Mouse (Mus musculus) inflammation-experienced regulatory T-cells, adult 6 months (primary cell): ENCODE measurements around the gene Usp27x. TPM values are rescaled to one million over a fixed set of nuclear protein-coding genes. Genes with fewer than 3 reads are reported as not detected.

Experiments
- ATAC-seq: one replicate; pipeline ENCODE4 v1.8.0; 2017
- polyA plus RNA-seq, 3 experiments: library from polyadenylated mRNA; unstranded; fragments of 100-300 nt; shearing (Covaris generic); gene quantifications; one replicate each; pipeline ENCODE4 v1.2.1; 2017

The Usp27x gene
- polyA plus RNA-seq = under 1 TPM in 2 of 3 experiments, not detected in 1; 0.25 to 0.51 TPM

DNA sequence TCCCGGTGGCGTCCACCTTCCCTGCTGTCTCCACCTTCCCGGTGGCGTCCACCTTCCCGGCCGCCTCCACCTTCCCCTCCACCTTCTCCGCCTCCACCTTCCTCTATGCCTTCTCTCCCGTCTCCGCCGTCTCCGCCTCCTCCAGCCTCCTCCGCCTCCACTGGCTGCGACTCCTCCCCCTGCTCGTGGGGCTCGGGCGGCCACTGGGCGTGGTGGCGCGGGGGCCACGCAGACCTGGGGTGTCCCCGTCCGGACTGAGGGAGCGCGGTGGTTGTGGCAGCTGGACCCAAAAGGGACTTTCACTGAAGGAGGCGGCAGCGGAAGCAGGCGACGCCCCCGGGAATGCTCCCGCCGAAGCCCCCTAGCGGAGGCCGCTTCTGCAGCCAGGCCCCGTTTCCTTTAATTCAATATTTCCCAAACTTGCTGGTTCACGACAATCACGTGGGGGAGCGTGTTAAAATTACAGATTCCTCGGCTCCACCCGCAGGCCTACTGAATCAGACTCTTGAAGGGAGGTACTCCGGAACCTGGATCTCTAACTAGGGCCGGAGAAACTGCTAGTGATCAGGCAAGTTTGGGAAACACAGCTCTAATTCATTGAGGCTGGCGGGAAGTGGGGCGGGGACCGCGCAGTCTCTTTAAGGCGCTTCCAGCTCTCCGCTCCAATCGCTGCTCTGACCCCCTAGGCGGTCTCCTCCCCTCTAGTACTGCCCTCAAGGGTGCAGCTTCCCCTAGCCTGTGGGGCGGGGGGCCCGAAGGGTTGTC, at the start of gene Usp27x:
TSS of gene Usp27x (minus strand) at position 115 of the 765 bp plus-strand sequence.
- peak; percentile 82 for ATAC-seq

DNA sequence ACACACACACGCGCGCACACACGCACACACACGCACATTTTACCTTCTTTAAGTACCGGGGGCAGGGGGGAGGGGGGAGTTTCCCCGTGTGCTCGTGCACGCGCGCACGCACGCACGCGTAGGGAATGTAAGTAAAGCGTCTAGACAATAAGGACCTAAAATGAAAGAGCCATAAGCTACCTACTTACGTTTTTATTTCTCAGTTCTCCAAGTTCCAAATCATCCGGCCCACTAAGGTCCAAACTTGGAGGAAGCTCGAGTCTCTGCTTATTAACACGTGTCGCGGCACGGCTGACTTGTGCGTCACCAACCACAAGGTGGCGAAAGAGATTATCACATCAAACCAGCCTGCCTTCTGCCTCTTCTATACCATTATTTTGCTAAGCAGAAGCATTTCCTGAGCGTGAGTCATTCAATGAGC, 47.1 kb upstream of the Usp27x start:
- ATAC-seq = peak; percentile 85

DNA sequence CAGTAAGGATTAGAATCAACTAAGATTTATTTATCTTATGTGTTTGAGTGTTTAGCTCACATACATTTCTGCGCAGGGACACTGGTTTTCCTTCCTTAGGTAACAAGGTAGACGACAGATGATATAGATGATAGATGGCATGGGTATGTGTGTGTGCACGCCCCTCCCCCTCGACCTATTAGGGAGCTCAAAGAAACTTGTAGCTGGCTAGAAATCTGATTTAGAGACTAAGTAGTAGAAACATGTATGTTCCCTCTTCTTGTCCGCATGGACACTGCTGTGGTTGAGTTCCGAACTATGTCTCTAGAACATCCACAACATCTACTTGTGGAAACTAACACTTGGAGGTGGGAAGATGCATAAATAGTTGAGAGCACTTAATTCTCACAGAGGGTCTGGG, 46.5 kb upstream of the Usp27x start:
- ATAC-seq = no peak

DNA sequence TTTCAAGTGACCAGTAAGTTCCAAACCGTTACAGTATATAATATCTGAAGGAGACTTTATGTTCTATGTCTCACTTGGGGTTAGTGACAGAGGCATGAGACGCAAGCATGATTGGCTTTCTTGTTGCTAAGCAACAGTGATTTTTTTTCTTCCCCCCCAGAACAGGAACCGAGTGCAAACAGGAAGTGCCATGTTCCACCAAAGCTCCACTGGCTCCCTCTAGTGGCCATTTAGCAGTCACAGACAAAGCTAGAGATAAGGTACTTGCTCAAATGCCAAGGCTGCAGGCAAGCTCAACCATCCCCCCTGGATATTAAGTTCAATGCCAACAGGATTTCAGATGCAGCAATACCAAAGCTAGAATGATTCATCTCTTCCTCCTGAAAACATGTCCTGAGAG, 45.4 kb upstream of the Usp27x start:
- ATAC-seq = peak; percentile 81

DNA sequence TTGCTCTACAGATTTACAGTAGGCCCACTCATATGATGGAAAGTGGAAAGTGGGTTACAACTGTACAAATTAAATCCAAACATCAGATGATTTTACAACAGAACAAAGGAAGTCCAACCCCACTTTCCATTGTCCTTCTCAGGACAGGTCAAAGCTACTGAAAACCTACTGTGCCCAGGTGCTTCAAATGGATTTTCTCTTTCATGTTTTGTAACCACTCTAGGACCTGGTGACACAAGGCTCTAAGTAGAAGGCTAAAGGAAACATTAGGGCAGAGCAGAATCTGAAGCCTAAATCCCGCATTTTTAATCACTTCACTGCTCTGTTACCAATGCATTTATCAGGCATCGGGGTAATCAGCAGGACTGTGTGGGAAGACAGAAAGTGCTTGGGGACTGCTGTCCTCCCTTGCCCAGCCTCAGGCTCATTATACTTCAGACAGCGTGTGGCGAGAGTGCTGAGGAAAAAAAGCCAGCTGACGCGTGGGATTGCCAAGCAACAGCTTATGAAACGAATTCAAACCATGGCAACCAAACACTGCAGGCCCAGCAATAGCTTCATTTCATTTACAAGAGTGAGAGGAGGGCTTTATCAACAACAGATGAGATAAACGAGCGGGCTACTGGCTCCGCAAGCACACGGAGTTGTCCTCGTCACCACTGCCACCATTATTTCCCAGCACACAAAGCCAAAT, 40.7 kb upstream of the Usp27x start:
- no peak for ATAC-seq

DNA sequence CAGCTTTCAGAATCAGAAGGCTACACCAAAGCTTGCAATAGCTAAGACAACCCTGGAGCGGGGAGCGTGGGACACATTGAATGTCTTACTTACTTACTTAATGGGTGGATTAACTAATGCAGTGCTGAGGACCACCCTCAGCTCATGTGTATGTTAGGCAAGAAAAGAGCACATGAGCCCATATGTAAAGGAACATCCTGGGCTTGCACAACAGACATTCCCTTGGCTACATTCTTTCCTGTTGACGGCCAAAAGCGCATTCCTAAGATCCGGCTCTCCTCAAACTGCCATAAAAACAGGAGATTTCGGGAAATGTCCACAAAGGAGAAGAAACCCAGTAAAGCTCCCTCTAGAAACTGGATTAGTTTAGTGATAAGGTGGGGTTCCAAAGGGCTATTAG, 39.7 kb upstream of the Usp27x start:
- no peak for ATAC-seq

DNA sequence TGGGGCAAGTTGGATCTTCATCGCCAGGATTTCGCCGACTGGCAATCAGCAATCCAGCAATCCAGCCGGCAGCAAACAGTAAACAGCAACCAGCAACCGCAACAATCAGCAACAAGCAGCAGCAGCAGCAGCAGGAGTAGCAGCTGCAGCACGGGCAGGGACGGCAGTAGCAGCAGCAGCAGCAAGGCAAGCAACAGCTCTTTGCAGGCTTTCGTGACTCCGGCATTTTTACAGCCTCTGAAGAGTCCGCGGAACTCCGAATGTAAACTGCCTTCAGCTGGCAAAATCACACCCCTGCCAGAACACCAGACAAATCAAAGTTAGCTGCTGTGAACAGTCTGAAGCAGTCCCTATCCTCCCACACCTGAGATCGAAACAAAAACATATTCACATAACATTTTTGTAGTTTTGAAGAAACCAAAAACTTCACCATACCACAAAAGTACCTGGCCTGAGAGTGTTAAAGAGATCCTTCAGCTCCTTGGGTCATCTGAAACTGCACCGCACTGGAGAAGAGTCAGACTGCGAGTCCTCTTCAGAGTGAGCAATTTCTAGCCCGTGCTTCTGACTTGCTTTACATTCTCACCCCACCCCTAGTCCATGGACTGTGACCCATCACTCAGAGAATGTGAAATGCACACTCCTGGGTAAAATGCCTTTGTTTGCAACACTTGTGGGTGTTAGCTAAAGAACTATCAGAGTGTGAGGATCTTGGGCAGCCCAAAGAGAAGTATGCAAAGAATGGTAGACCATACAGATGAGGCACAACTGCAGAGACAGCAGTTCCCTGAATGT, 36.8 kb upstream of the Usp27x start:
- ATAC-seq = no peak

DNA sequence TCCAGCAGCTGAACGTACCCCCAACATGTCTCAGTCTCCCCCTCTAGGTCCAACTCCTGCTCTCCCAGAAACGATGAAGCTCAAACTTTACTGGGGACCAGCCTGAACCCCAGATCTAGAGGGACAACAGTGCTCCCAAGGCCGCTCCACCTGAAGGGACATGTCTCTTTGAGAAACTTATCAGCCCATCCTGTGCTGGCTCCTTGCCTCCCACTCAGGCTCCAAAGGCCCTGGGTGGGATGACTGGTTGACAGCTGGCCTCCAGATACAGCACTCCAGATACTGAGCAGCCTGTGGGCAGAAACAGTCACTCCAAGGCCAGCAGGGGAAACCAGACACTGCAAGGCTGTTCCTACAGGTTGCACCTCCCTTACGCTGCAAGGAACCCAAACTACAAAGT, 956 bp upstream of the Usp27x start:
- no peak for ATAC-seq

DNA sequence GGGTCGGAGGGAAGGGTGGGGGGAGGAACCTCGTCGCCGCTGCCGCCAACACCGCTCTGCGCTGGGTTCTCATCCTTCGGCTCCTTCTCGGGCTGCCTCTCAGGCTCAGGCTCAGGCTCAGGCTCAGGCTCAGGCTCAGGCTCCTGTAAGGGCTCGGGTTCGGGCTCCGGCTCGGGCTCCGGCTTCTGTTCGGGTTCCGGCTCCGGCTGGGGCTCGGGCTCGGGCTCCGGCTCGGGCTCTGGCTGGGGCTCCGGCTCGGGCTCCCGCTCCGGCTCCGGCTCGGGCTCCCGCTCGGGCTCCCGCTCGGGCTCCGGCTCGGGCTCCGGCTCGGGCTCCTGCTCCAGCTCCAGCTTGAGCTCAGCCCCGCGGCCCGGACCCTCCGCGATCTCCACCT, 311 bp downstream of the Usp27x start:
- ATAC-seq = no peak

DNA sequence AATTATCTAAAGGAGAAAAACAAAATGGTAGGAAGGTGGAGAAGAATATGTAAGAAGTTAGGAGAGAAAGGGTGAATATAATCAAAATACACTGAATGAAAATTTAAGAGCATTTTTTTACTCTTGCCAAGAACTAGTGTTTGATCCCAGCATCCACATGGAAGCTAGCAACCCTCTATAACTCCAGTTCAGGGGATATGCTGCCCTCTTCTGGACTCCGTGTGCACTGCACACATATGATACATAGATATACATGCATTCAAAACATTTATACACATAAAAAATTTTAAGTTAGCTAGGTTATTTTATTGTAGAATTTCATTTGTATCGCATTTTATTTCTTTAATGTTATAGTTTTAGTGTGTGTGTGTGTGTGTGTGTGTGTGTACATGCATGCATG, 50.2 kb downstream of the Usp27x start:
- ATAC-seq = no peak

DNA sequence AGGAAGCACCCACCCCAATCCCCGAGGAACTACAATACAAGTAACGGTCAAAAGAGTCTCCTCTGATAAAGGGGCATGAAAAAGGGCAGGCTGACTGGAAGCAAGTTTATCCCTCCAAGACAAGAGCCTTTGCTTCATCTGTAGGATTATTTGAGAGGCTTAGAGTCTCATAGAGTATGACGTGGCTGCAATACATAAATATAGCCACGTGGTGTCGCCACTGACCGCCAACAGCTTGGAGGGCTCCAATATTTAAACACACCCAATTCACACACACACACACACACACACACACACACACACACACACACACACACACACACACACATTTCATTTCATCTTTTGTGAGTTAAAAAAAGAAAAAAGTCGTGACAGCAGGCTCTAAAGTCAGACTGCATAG, 53.3 kb downstream of the Usp27x start:
- ATAC-seq = no peak

Other genes starting within 250 kb of the Usp27x start
- 1 to 10 TPM; 2.0 to 4.8 (median 2.6) TPM for gene Clcn5, start 56.5 kb downstream of the Usp27x start, polyA plus RNA-seq
- gene Foxp3, start 197.8 kb upstream of the Usp27x start, polyA plus RNA-seq = 10 to 100 TPM; 17.9 to 43.3 (median 29.6) TPM
- 1 to 10 TPM; 3.8 to 6.3 (median 5.2) TPM for gene Ppp1r3f, start 198.5 kb upstream of the Usp27x start, polyA plus RNA-seq
- 10 to 100 TPM in 1 of 3 experiments, 1 to 10 TPM in 2; 6.3 to 12.1 (median 8.4) TPM for gene Ccdc22, start 229.7 kb upstream of the Usp27x start, polyA plus RNA-seq
- not detected for gene Cacna1f, start 231.3 kb upstream of the Usp27x start, polyA plus RNA-seq